Mouse (Mus musculus): Measurements from ENCODE around the gene Foxa2. TPM values are rescaled to one million over a fixed set of nuclear protein-coding genes. Genes with fewer than 3 reads are reported as not detected.

The Foxa2 gene
- total RNA-seq, 1 experiment from 2014 or later, result not detected

- ATAC-seq (replicated peaks; ENCODE audit: insufficient number of reproducible peaks, low FRiP score, low TSS enrichment, poor library complexity, severe bottlenecking), result no peak
These were observed 6.3 kb downstream of the Foxa2 start for GRCm38 (mm10) chr2:148040236-148041121.

- no peak for ATAC-seq (replicated peaks; ENCODE audit: insufficient number of reproducible peaks, low FRiP score, low TSS enrichment, poor library complexity, severe bottlenecking)
These were observed 7.2 kb downstream of the Foxa2 start for GRCm38 (mm10) chr2:148039351-148040235.

GRCm38 (mm10) chr2:148038366-148039310 lies 8.1 kb downstream of the Foxa2 start:
- ATAC-seq (replicated peaks; ENCODE audit: insufficient number of reproducible peaks, low FRiP score, low TSS enrichment, poor library complexity, severe bottlenecking), result no peak

DNA sequence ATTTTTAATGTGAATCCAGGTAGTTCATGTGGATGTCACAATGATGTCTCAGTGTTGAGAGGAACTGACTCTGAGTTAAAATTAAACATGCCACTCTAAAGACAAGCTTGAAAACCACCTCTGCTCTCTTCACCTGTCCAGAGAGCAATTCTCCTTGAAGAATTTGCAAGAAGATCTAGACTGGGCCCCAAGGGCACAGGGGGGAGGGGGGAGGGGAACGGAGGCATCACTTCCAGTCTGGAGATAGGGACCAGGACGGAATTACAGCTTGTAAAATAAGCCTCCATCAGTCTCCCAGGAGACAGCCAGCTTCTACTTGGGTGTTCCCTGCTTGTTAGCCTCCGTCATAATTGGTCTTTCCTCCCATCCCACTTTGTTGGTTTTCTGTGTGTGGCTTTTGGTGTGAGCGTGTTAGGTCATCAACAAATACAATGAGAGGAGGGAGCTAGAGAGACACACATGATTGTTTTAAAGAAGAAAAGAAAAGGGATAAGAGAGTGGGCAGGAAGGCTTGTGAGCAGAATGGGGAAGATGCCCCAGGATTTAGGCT lies 10.1 kb downstream of the Foxa2 start:
- no peak for ATAC-seq (replicated peaks; ENCODE audit: insufficient number of reproducible peaks, low FRiP score, low TSS enrichment, poor library complexity, severe bottlenecking)

GRCm38 (mm10) chr2:148030991-148031675 lies 15.6 kb downstream of the Foxa2 start:
- no peak for ATAC-seq (replicated peaks; ENCODE audit: insufficient number of reproducible peaks, low FRiP score, low TSS enrichment, poor library complexity, severe bottlenecking)

- ATAC-seq (replicated peaks; ENCODE audit: insufficient number of reproducible peaks, low FRiP score, low TSS enrichment, poor library complexity, severe bottlenecking), result no peak
These were observed 16.2 kb downstream of the Foxa2 start for GRCm38 (mm10) chr2:148030613-148030935.

DNA sequence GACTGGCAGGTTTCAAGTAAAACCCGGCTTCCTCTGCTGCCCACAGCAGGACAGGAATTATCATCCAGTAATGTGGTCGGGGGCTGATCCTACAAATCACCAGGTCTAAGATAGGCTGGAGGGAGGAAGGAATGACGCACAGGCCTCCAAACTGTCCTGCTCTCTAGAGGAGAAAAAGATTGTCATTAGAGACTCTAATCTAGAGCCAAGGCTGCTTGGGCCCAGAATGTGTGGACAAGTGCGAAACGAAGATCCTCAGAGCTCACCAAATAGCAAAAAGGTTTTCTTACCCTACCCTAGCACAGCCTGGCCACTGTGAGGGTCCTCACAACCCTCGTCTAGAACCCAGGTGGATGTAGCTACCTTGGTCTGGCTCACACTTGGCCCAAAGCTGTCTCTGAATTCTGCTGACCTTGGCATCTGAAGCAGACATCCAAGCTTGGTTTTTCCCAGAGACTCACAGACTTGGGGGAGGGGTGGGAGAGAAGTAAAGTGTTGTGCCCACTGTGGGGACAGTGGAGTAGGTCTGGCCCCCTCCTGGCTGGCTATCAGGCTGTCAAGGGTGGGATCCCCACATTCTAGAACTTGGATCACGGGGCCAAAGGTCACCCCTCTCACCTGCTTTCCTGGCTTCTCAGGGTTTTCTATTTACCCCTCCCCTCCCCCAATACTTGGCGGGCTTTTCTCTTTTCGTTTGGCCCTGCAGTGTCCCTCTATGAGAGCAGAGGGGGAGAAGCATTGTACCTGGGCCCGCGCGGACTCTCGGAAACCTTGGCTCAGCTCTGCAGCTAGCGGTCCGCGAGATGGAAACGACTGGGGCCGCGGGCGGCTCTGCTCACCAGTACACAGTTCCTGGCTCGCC lies 16.8 kb downstream of the Foxa2 start:
- no peak for ATAC-seq (replicated peaks; ENCODE audit: insufficient number of reproducible peaks, low FRiP score, low TSS enrichment, poor library complexity, severe bottlenecking)

DNA sequence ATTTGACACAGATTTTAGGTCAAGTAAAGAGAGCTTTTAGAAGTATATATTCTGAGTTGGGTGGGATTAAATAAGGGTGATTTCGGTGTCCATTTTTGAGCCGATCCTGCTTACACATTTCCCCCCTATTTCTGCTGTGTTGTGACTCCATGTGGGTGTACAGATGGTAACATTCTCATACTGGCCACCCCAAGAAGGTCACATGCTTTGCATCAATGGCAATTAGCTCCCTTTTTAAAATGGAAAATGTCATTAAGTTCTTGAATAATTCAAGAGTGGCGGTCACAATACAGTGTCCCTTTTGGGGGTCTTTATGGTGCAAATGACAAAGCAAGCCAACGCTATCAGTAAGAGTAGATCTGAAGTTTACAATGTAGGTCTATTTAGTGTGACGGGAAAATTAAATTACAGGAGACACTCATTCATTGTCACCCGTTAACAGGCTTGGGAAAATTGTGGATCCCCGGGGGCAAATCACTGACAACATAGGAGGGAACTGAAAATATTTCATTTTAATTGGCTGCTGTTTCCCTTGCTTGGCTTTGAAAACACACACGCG lies 17.6 kb downstream of the Foxa2 start:
- ATAC-seq (replicated peaks; ENCODE audit: insufficient number of reproducible peaks, low FRiP score, low TSS enrichment, poor library complexity, severe bottlenecking), result no peak

GRCm38 (mm10) chr2:148026366-148026765 lies 20.4 kb downstream of the Foxa2 start:
- ATAC-seq (replicated peaks; ENCODE audit: insufficient number of reproducible peaks, low FRiP score, low TSS enrichment, poor library complexity, severe bottlenecking), result no peak

GRCm38 (mm10) chr2:148025481-148025880 lies 21.3 kb downstream of the Foxa2 start:
- no peak for ATAC-seq (replicated peaks; ENCODE audit: insufficient number of reproducible peaks, low FRiP score, low TSS enrichment, poor library complexity, severe bottlenecking)

- no peak for ATAC-seq (replicated peaks; ENCODE audit: insufficient number of reproducible peaks, low FRiP score, low TSS enrichment, poor library complexity, severe bottlenecking)
These were observed 22.4 kb downstream of the Foxa2 start for GRCm38 (mm10) chr2:148024268-148024935.

DNA sequence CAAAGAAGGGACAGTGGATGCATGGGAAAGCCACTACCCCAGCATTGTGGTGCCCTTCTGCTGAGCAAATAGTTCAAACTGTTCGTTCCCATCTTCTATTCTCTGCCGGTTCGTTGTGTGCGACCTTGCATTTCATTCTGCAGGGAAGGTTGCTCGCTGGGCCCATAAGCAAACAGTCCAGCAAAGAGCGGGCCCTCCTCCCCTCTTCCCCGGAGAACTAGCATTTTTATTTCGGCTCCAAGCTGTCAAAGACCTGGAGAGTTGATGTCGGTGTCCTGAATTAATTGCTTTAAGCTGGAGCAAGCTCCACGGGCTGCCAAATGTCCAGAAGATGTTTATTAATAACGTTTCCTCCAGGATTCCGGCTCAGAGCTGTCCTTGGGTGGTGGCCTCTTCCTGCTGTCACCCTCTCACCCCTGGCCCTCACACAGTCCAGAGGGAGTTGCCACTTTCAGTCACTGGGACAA lies 23.4 kb downstream of the Foxa2 start:
- no peak for ATAC-seq (replicated peaks; ENCODE audit: insufficient number of reproducible peaks, low FRiP score, low TSS enrichment, poor library complexity, severe bottlenecking)

GRCm38 (mm10) chr2:148021919-148022570 lies 24.7 kb downstream of the Foxa2 start:
- no peak for ATAC-seq (replicated peaks; ENCODE audit: insufficient number of reproducible peaks, low FRiP score, low TSS enrichment, poor library complexity, severe bottlenecking)

GRCm38 (mm10) chr2:148021016-148021415 lies 25.8 kb downstream of the Foxa2 start:
- ATAC-seq (replicated peaks; ENCODE audit: insufficient number of reproducible peaks, low FRiP score, low TSS enrichment, poor library complexity, severe bottlenecking), result no peak

- no peak for ATAC-seq (replicated peaks; ENCODE audit: insufficient number of reproducible peaks, low FRiP score, low TSS enrichment, poor library complexity, severe bottlenecking)
These were observed 26.6 kb downstream of the Foxa2 start for GRCm38 (mm10) chr2:148020125-148020524.
